11 mouse cellular contexts compared by ENCODE assay signal in the genomic region with DNA sequence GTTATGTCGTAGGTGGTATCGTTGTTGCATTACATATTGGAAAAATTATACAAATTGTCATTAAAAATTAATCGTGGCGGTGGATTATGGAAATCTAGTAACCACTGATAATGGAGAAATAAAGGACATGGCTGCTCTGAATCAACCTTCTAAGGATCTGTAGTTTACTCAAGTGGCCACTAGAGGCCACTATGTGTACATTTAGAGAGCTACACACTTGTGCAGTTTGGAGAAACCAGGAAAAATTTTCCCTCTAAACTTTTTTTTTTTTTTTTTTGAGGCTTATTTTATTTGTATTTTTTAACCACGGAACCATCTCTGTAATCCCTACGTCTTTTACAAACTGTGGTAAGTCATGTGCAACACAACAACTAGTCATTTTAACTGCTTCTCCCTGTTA. TPM values are rescaled to one million over a fixed set of nuclear protein-coding genes. Genes with fewer than 3 reads are reported as not detected.
DNase-seq lines count a peak whose midpoint lies in the region; ATAC-seq and TF ChIP-seq lines count a peak whose summit lies in the region.
"Had no signal": no experiment of that assay in that cellular context is flagged by ENCODE, and none has a peak within 500 bp of the region (broad histone marks: within the 10 kb centered on the region; RNA-seq: fewer than 3 reads in every experiment).

No protein-coding gene starts in this region.

- no peaks in the 10 kb centered on the region for H3K9me3 ChIP-seq in kidney, embryonic 16.5 days (ENCODE audit: low read length)
- H3K9me3 ChIP-seq in intestine, postnatal 0 days (ENCODE audit: control insufficient read depth): no peaks in the 10 kb centered on the region
- H3K9me3 ChIP-seq: embryonic facial prominence, embryonic 12.5 days had no signal

- H3K27me3 ChIP-seq in kidney, embryonic 16.5 days (ENCODE audit: insufficient read depth, low read length): no peaks in the 10 kb centered on the region
- no peaks in the 10 kb centered on the region for H3K27me3 ChIP-seq in intestine, postnatal 0 days (replicated peaks; ENCODE audit: control insufficient read depth, insufficient read depth, low read length)
- H3K27me3 ChIP-seq: embryonic facial prominence, embryonic 12.5 days had no signal

- H3K4me3 ChIP-seq in kidney, embryonic 16.5 days (ENCODE audit: low read length): no peak overlapping the region
- no peak overlapping the region for H3K4me3 ChIP-seq in intestine, postnatal 0 days (ENCODE audit: low read depth, low read length)
- H3K4me3 ChIP-seq: embryonic facial prominence, embryonic 12.5 days had no signal

- TF ChIP-seq CTCF in intestine, postnatal 0 days (IDR thresholded peaks at IDR 0.05; ENCODE audit: low read depth): peak; percentile 75

- no peak for ATAC-seq in kidney, embryonic 16.5 days (ENCODE audit: low FRiP score, low TSS enrichment)
- no peak for ATAC-seq in intestine, postnatal 0 days
- ATAC-seq in erythroid progenitor cell, adult 5-6 weeks (replicated peaks; ENCODE audit: low FRiP score, poor library complexity, severe bottlenecking): no peak

- WGBS in kidney, embryonic 16.5 days: 18% methylated on average over 6 of the region's 6 CpGs
- WGBS in intestine, postnatal 0 days: 10% methylated on average over 6 of the region's 6 CpGs

- H3K27ac ChIP-seq in kidney, embryonic 16.5 days (ENCODE audit: low read length): no peak overlapping the region
- H3K27ac ChIP-seq in intestine, postnatal 0 days (ENCODE audit: low read depth, low read length): no peak overlapping the region
- H3K27ac ChIP-seq: embryonic facial prominence, embryonic 12.5 days had no signal

- no peak overlapping the region for H3K4me2 ChIP-seq in kidney, embryonic 16.5 days (replicated peaks; ENCODE audit: low read depth, low read length)
- no peak overlapping the region for H3K4me2 ChIP-seq in intestine, postnatal 0 days (replicated peaks; ENCODE audit: low read depth)
- H3K4me2 ChIP-seq: embryonic facial prominence, embryonic 12.5 days had no signal

- peak; percentile 18 to 24 for DNase-seq in cerebellum, adult 18-20 months
- DNase-seq in cerebellum, adult 11 months: no peak
- peak; percentile 43 for DNase-seq in kidney, postnatal 14 days
- DNase-seq in NIH3T3 (ENCODE audit: low read depth): peak; percentile 77
- DNase-seq in ovary, postnatal 14 days (ENCODE audit: low spot score): no peak

- H3K9ac ChIP-seq in kidney, embryonic 16.5 days (replicated peaks; ENCODE audit: low read length): no peak overlapping the region
- no peak overlapping the region for H3K9ac ChIP-seq in intestine, postnatal 0 days (ENCODE audit: low read depth, low read length)
- H3K9ac ChIP-seq: embryonic facial prominence, embryonic 12.5 days had no signal

- no peaks in the 10 kb centered on the region for H3K4me1 ChIP-seq in kidney, embryonic 16.5 days (ENCODE audit: insufficient read depth, low read length)
- no peaks in the 10 kb centered on the region for H3K4me1 ChIP-seq in intestine, postnatal 0 days (replicated peaks; ENCODE audit: control insufficient read depth, insufficient read depth, low read length)
- H3K4me1 ChIP-seq: embryonic facial prominence, embryonic 12.5 days had no signal

- H3K36me3 ChIP-seq in kidney, embryonic 16.5 days (ENCODE audit: insufficient read depth, low read length): no peaks in the 10 kb centered on the region
- H3K36me3 ChIP-seq in intestine, postnatal 0 days (ENCODE audit: control insufficient read depth, insufficient read depth): no peaks in the 10 kb centered on the region
- H3K36me3 ChIP-seq: embryonic facial prominence, embryonic 12.5 days had no signal

RNA-seq across cellular contexts. Expression of a gene that starts 15.4 kb away (rescaled TPM):
- 0.17 and 0.20 TPM in 2 replicates for polyA plus RNA-seq in kidney, embryonic 16.5 days (2015; fragmentation: Nextera tagmentation; extraction: Ambion mirVana)
- polyA plus RNA-seq in intestine, postnatal 0 days (2015; fragmentation: Nextera tagmentation; extraction: Ambion mirVana): 0.47 and 0.51 TPM in 2 replicates
- not detected in 2 replicates for total RNA-seq in erythroid progenitor cell, adult 5-6 weeks (2015; ENCODE audit: low replicate concordance)
- not detected in 2 replicates for total RNA-seq in erythroid progenitor cell, adult 5-6 weeks (2017; ENCODE audit: low replicate concordance)
- polyA plus RNA-seq: embryonic facial prominence, embryonic 12.5 days had no signal

RNA-seq across cellular contexts. Expression of a gene that starts 18.2 kb away (rescaled TPM):
- 1.1 and 1.3 TPM in 2 replicates for polyA plus RNA-seq in kidney, embryonic 16.5 days (2015; fragmentation: Nextera tagmentation; extraction: Ambion mirVana)
- polyA plus RNA-seq in intestine, postnatal 0 days (2015; fragmentation: Nextera tagmentation; extraction: Ambion mirVana): 1.6 and 2.1 TPM in 2 replicates
- total RNA-seq in erythroid progenitor cell, adult 5-6 weeks (2015; ENCODE audit: low replicate concordance): not detected in 2 replicates
- total RNA-seq in erythroid progenitor cell, adult 5-6 weeks (2017; ENCODE audit: low replicate concordance): not detected in 2 replicates

RNA-seq across cellular contexts. Expression of a gene that starts 25.6 kb away (rescaled TPM):
- not detected in 2 replicates for polyA plus RNA-seq in kidney, embryonic 16.5 days (2015; fragmentation: Nextera tagmentation; extraction: Ambion mirVana)
- polyA plus RNA-seq in intestine, postnatal 0 days (2015; fragmentation: Nextera tagmentation; extraction: Ambion mirVana): not detected in 2 replicates
- not detected in 2 replicates for total RNA-seq in erythroid progenitor cell, adult 5-6 weeks (2015; ENCODE audit: low replicate concordance)
- total RNA-seq in erythroid progenitor cell, adult 5-6 weeks (2017; ENCODE audit: low replicate concordance): not detected in 2 replicates
- total RNA-seq: heart, postnatal 14 days had no signal
- polyA plus RNA-seq: embryonic facial prominence, embryonic 12.5 days; liver, embryonic 16.5 days had no signal

RNA-seq across cellular contexts. Expression of a gene that starts 35.1 kb away (rescaled TPM):
- polyA plus RNA-seq in kidney, embryonic 16.5 days (2015; fragmentation: Nextera tagmentation; extraction: Ambion mirVana): not detected in 2 replicates
- polyA plus RNA-seq in intestine, postnatal 0 days (2015; fragmentation: Nextera tagmentation; extraction: Ambion mirVana): not detected in 2 replicates
- not detected in 2 replicates for total RNA-seq in erythroid progenitor cell, adult 5-6 weeks (2015; ENCODE audit: low replicate concordance)
- not detected in 2 replicates for total RNA-seq in erythroid progenitor cell, adult 5-6 weeks (2017; ENCODE audit: low replicate concordance)
- total RNA-seq: heart, postnatal 14 days had no signal
- polyA plus RNA-seq: liver, embryonic 16.5 days had no signal

RNA-seq across cellular contexts. Expression of a gene that starts 44.6 kb away (rescaled TPM):
- not detected in 2 replicates for polyA plus RNA-seq in kidney, embryonic 16.5 days (2015; fragmentation: Nextera tagmentation; extraction: Ambion mirVana)
- not detected in 2 replicates for polyA plus RNA-seq in intestine, postnatal 0 days (2015; fragmentation: Nextera tagmentation; extraction: Ambion mirVana)
- total RNA-seq in erythroid progenitor cell, adult 5-6 weeks (2015; ENCODE audit: low replicate concordance): not detected in 2 replicates
- not detected in 2 replicates for total RNA-seq in erythroid progenitor cell, adult 5-6 weeks (2017; ENCODE audit: low replicate concordance)
- total RNA-seq: heart, postnatal 14 days had no signal
- polyA plus RNA-seq: embryonic facial prominence, embryonic 12.5 days; liver, embryonic 16.5 days had no signal

Comparison
In these comparisons a context has a peak if more than half of its experiments do, and no peak if none do; other contexts are left out.
1. DNase-seq: peak in cerebellum, adult 18-20 months (2 of 2), kidney, postnatal 14 days (single experiment) and NIH3T3 (single experiment); none in cerebellum, adult 11 months (single experiment) and ovary, postnatal 14 days (single experiment).